Mouse (Mus musculus): ENCODE data around the gene Prss8. TPM values are rescaled to one million over a fixed set of nuclear protein-coding genes. Genes with fewer than 3 reads are reported as not detected.
A peak's percentile ranks its signal among the peaks of the same experiment; 100 is the strongest.

Prss8 gene
- total RNA-seq, 2 experiments from 2014 or later = 0.24 TPM; not detected in 1

GRCm38 (mm10) chr7:127931351-127932135 lies 1.6 kb upstream of the Prss8 start:
- intact Hi-C loops (cut with DNase I) = no loop called here
- DNase-seq = peak; percentile 44 to 46

GRCm38 (mm10) chr7:127930636-127931035 lies 732 bp upstream of the Prss8 start:
- no peak for DNase-seq
- intact Hi-C loops (cut with DNase I) = no loop called here

GRCm38 (mm10) chr7:127928596-127928995 lies 1.3 kb downstream of the Prss8 start:
- DNase-seq = no peak
- intact Hi-C loops (cut with DNase I) = no loop called here

GRCm38 (mm10) chr7:127927726-127928125 lies 2.2 kb downstream of the Prss8 start:
- no peak for DNase-seq
- intact Hi-C loops (cut with DNase I) = no loop called here

GRCm38 (mm10) chr7:127926846-127927245 lies 3.1 kb downstream of the Prss8 start:
- DNase-seq = no peak
- intact Hi-C loops (cut with DNase I) = no loop called here

- intact Hi-C loops (cut with DNase I) = no loop called here
- no peak for DNase-seq
These were observed 3.8 kb downstream of the Prss8 start for GRCm38 (mm10) chr7:127926066-127926465.

- intact Hi-C loops (cut with DNase I) = no loop called here
- no peak for DNase-seq
These were observed 4.7 kb downstream of the Prss8 start for GRCm38 (mm10) chr7:127925252-127925651.

GRCm38 (mm10) chr7:127923714-127924113 lies 6.2 kb downstream of the Prss8 start:
- intact Hi-C loops (cut with DNase I) = no loop called here
- no peak for DNase-seq

GRCm38 (mm10) chr7:127922451-127923275 lies 7.2 kb downstream of the Prss8 start:
- intact Hi-C loops (cut with DNase I) = no loop called here
- DNase-seq = no peak

GRCm38 (mm10) chr7:127921516-127921915 lies 8.4 kb downstream of the Prss8 start:
- no peak for DNase-seq

GRCm38 (mm10) chr7:127919290-127919689 lies 10.6 kb downstream of the Prss8 start:
- intact Hi-C loops (cut with DNase I) = no loop called here
- no peak for DNase-seq

More at GRCm38 (mm10) chr7:127921516-127921915, 8.4 kb downstream of the Prss8 start:
- intact Hi-C loops (cut with DNase I) = no loop called here

- intact Hi-C loops (cut with DNase I) = no loop called here
These were observed 11.7 kb downstream of the Prss8 start for GRCm38 (mm10) chr7:127918203-127918602.

GRCm38 (mm10) chr7:127915293-127915692 lies 14.6 kb downstream of the Prss8 start:
- intact Hi-C loops (cut with DNase I) = no loop called here
- no peak for DNase-seq

More at GRCm38 (mm10) chr7:127918203-127918602, 11.7 kb downstream of the Prss8 start:
- peak; percentile 38 to 60 for DNase-seq

- DNase-seq = no peak
- intact Hi-C loops (cut with DNase I) = no loop called here
These were observed 17.0 kb downstream of the Prss8 start for GRCm38 (mm10) chr7:127912938-127913337.

- intact Hi-C loops (cut with DNase I) = no loop called here
- peak; percentile 81 to 88 for DNase-seq
These were observed 17.6 kb downstream of the Prss8 start, which contains the start of gene Kat8 for GRCm38 (mm10) chr7:127912190-127912871. Kat8 (plus strand) TSS chr7:127912516.

GRCm38 (mm10) chr7:127908656-127909055 lies 21.2 kb downstream of the Prss8 start:
- DNase-seq = no peak
- intact Hi-C loops (cut with DNase I) = no loop called here

- DNase-seq = no peak
- intact Hi-C loops (cut with DNase I) = no loop called here
These were observed 22.0 kb downstream of the Prss8 start for GRCm38 (mm10) chr7:127907939-127908338.

GRCm38 (mm10) chr7:127903971-127904796 lies 25.7 kb downstream of the Prss8 start, which contains the start of gene Bckdk:
Bckdk (plus strand) TSS chr7:127904082.
- intact Hi-C loops (cut with DNase I) = no loop called here

GRCm38 (mm10) chr7:127901772-127902171 lies 28.1 kb downstream of the Prss8 start:
- no peak for DNase-seq
- intact Hi-C loops (cut with DNase I) = no loop called here

More at GRCm38 (mm10) chr7:127903971-127904796, 25.7 kb downstream of the Prss8 start, which contains the start of gene Bckdk:
- DNase-seq = peak; percentile 76 to 85

- DNase-seq = no peak
- intact Hi-C loops (cut with DNase I) = no loop called here
These were observed 29.9 kb downstream of the Prss8 start for GRCm38 (mm10) chr7:127899997-127900396.

All from heart, postnatal 14 days (tissue).